Mouse (Mus musculus) lung, postnatal 0 days (tissue): Measurements from ENCODE around the gene U2af1.

ENCODE experiments used
- CTCF ChIP-seq: IDR thresholded peaks from 2 replicates; pipeline ENCODE4 v1.5.1; 2016; ENCODE audit warnings: antibody characterized with exemption, mild to moderate bottlenecking
- EP300 ChIP-seq: IDR thresholded peaks from 2 replicates; pipeline ENCODE4 v1.6.1; 2016; ENCODE audit warnings: antibody characterized with exemption, mild to moderate bottlenecking, control low read depth

GRCm38 (mm10) chr17:31694949-31695348 lies 36.3 kb upstream of the U2af1 start:
- TF ChIP-seq CTCF (no peak), EP300 (no peak)
